Mouse (Mus musculus) lung, postnatal 0 days (tissue): Measurements from ENCODE around the gene Itpr1.

ENCODE experiments used
- CTCF ChIP-seq: IDR thresholded peaks from 2 replicates; pipeline ENCODE4 v1.5.1; 2016; ENCODE audit warnings: antibody characterized with exemption, mild to moderate bottlenecking
- EP300 ChIP-seq: IDR thresholded peaks from 2 replicates; pipeline ENCODE4 v1.6.1; 2016; ENCODE audit warnings: antibody characterized with exemption, mild to moderate bottlenecking, control low read depth

GRCm38 (mm10) chr6:108566549-108566948 lies 353.7 kb downstream of the Itpr1 start:
- no peak for TF ChIP-seq CTCF
- no peak for TF ChIP-seq EP300
